Mouse (Mus musculus): ENCODE results near the gene Inca1.

DNA sequence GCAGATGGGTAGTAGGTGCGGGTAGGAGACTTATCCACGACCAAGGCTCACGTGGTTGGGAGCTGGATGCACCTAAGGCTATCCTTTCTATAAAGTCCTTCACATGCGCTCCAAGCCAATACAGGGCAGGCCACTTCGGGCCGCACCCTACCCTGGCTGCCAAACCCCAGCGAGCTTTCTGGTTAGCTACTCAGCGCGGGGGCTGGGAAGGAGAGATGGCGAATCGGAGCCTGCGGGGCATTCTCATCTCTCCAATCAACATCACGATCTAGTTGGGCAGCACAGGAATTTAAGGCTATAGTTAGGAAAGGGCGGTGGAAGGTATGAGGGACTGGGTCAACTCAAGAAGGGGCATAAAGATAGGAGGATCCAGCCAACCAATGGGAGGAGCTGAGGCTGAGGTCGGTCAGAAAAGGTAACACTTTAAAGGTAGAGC lies 31.6 kb downstream of the Inca1 start:
- TF ChIP-seq CHD2 (IDR thresholded peaks at IDR 0.05; ENCODE audit: low read length) (no peak), ZKSCAN1 (IDR thresholded peaks at IDR 0.05; ENCODE audit: low read depth, low read length) (no peak), MAFK (IDR thresholded peaks at IDR 0.05; ENCODE audit: borderline replicate concordance, low read depth, low read length) (no peak), CTCF (IDR thresholded peaks at IDR 0.05 in 2 of 3, conservative IDR thresholded peaks at IDR 0.05 in 1 of 3; ENCODE audit: control insufficient read depth in 1 of 3, insufficient read depth in 1 of 3, low read depth in 2 of 3, low read length in 3 of 3, poor library complexity in 1 of 3, severe bottlenecking in 1 of 3) (no peak), NRF1 (IDR thresholded peaks at IDR 0.05; ENCODE audit: insufficient read depth, low read depth, low read length, poor library complexity, severe bottlenecking) (no peak), GABPA (IDR thresholded peaks at IDR 0.05; ENCODE audit: low read depth, low read length) (no peak), GATA1 (IDR thresholded peaks at IDR 0.05; ENCODE audit: low read depth, low read length) (no peak), POLR2AphosphoS2 (IDR thresholded peaks at IDR 0.05; ENCODE audit: low read length) (no peak; the same call in 1 of the 2 replicates)

Data from MEL (cell line).